Mouse (Mus musculus) olfactory bulb, adult 2 months (tissue): Measurements from ENCODE around the gene Plagl2.

Source experiments
- CTCF ChIP-seq: fragments of 200-500 bp; IDR thresholded peaks from 2 replicates; pipeline ENCODE4 v1.5.1; 2012; ENCODE audit warnings: low read depth, mild to moderate bottlenecking, low read length, moderate library complexity; ENCODE audit not compliant: insufficient read depth
- POLR2A ChIP-seq: fragments of 200-500 bp; IDR thresholded peaks from 2 replicates; pipeline ENCODE4 v1.6.1; 2012; ENCODE audit warnings: mild to moderate bottlenecking, low read depth, low read length, moderate library complexity; ENCODE audit not compliant: insufficient read depth

DNA sequence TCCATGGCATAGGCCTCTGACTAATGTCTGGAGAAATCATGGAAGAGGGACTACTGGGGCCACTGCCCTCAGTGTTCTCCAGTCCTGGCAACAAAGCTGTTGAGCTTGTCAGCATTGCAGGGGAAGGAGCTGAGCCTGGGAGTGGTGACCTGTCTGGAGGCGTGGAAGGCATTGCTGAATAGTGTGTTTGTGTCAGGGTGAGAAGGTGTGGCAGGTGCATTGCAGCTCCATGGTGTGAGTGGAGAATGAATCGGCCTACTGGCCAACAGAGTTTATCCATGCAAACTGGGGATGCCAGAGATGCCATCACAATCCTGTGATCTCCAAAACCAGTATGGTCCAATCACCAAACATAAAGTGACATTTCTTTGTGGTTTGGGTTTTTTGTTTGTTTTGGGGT is 15.4 kb upstream of the Plagl2 start:
- no peak for TF ChIP-seq CTCF
- no peak for TF ChIP-seq POLR2A
